22 mouse cellular contexts compared by ENCODE assay signal in genomic region chr17:65905241-65905640, GRCm38 (mm10). TPM values are rescaled to one million over a fixed set of nuclear protein-coding genes. Genes with fewer than 3 reads are reported as not detected.
DNase-seq lines count a peak whose midpoint lies in the region; ATAC-seq lines count a peak whose summit lies in the region.
"Had no signal": no experiment of that assay in that cellular context is flagged by ENCODE, and none has a peak within 500 bp of the region (broad histone marks: within the 10 kb centered on the region; RNA-seq: fewer than 3 reads in every experiment).

No protein-coding gene starts in this region.

- 66% methylated on average over 14 of the region's 14 CpGs for WGBS in embryonic facial prominence, embryonic 13.5 days
- WGBS in embryonic facial prominence, embryonic 10.5 days: 79% methylated on average over 14 of the region's 14 CpGs
- WGBS in midbrain, embryonic 13.5 days: 66% methylated on average over 14 of the region's 14 CpGs
- 75% methylated on average over 14 of the region's 14 CpGs for WGBS in midbrain, embryonic 11.5 days
- 81% methylated on average over 14 of the region's 14 CpGs for WGBS in stomach, embryonic 15.5 days

- H3K4me2 ChIP-seq in embryonic facial prominence, embryonic 13.5 days: no peak overlapping the region
- no peak overlapping the region for H3K4me2 ChIP-seq in midbrain, embryonic 13.5 days (replicated peaks)
- H3K4me2 ChIP-seq in midbrain, embryonic 11.5 days: no peak overlapping the region
- no peak overlapping the region for H3K4me2 ChIP-seq in stomach, embryonic 15.5 days
- H3K4me2 ChIP-seq: embryonic facial prominence, embryonic 12.5 days; heart, embryonic 11.5 days; hindbrain, embryonic 14.5 days; neural tube, embryonic 12.5 days had no signal

- H3K4me3 ChIP-seq in embryonic facial prominence, embryonic 13.5 days: no peak overlapping the region
- H3K4me3 ChIP-seq in embryonic facial prominence, embryonic 10.5 days: no peak overlapping the region
- no peak overlapping the region for H3K4me3 ChIP-seq in midbrain, embryonic 13.5 days (replicated peaks)
- no peak overlapping the region for H3K4me3 ChIP-seq in midbrain, embryonic 11.5 days (ENCODE audit: low read depth, low read length)
- H3K4me3 ChIP-seq in stomach, embryonic 15.5 days (replicated peaks): no peak overlapping the region
- H3K4me3 ChIP-seq: embryonic facial prominence, embryonic 12.5 days; forebrain, embryonic 10.5 days; neural tube, embryonic 12.5 days had no signal

- H3K9ac ChIP-seq in embryonic facial prominence, embryonic 13.5 days: no peak overlapping the region
- H3K9ac ChIP-seq in midbrain, embryonic 13.5 days (replicated peaks): no peak overlapping the region
- H3K9ac ChIP-seq in midbrain, embryonic 11.5 days (ENCODE audit: low read length): no peak overlapping the region
- no peak overlapping the region for H3K9ac ChIP-seq in stomach, embryonic 15.5 days
- H3K9ac ChIP-seq: embryonic facial prominence, embryonic 12.5 days; hindbrain, embryonic 14.5 days; liver, postnatal 0 days; neural tube, embryonic 12.5 days had no signal

- H3K36me3 ChIP-seq in embryonic facial prominence, embryonic 13.5 days: no peaks in the 10 kb centered on the region
- peaks cover 8% of the 10 kb centered on the region; the same call in 1 of the 2 replicates for H3K36me3 ChIP-seq in embryonic facial prominence, embryonic 10.5 days (replicated peaks)
- H3K36me3 ChIP-seq in midbrain, embryonic 13.5 days: no peaks in the 10 kb centered on the region
- no peaks in the 10 kb centered on the region for H3K36me3 ChIP-seq in midbrain, embryonic 11.5 days (ENCODE audit: control insufficient read depth, insufficient read depth, low read length)
- no peaks in the 10 kb centered on the region for H3K36me3 ChIP-seq in stomach, embryonic 15.5 days
- H3K36me3 ChIP-seq: embryonic facial prominence, embryonic 12.5 days; neural tube, embryonic 12.5 days had no signal

- no peaks in the 10 kb centered on the region for H3K9me3 ChIP-seq in embryonic facial prominence, embryonic 13.5 days
- peaks cover 10% of the 10 kb centered on the region; the same call in 1 of the 2 replicates for H3K9me3 ChIP-seq in embryonic facial prominence, embryonic 10.5 days
- H3K9me3 ChIP-seq in midbrain, embryonic 13.5 days: no peaks in the 10 kb centered on the region
- no peaks in the 10 kb centered on the region; the same call in 1 of the 2 replicates for H3K9me3 ChIP-seq in midbrain, embryonic 11.5 days (ENCODE audit: control insufficient read depth, low read length)
- no peaks in the 10 kb centered on the region for H3K9me3 ChIP-seq in stomach, embryonic 15.5 days
- H3K9me3 ChIP-seq: embryonic facial prominence, embryonic 12.5 days; neural tube, embryonic 12.5 days had no signal

- DNase-seq in embryonic facial prominence, embryonic 10.5 days (ENCODE audit: low spot score): no peak
- DNase-seq in midbrain, embryonic 11.5 days (ENCODE audit: low spot score, missing footprints): no peak
- peak; percentile 66 for DNase-seq in ZHBTc4 (ENCODE audit: low read depth, low spot score)
- no peak for DNase-seq in kidney, adult 11 months
- no peak for DNase-seq in spleen, adult 18-20 months
- DNase-seq: cerebellum, adult 11 months; gastrocnemius, postnatal 10 days; heart, postnatal 14 days; kidney, adult 9 months; kidney, postnatal 4 days; liver; liver, postnatal 0 days; lung, postnatal 4 days; thymus, postnatal 25 days had no signal

- H3K4me1 ChIP-seq in embryonic facial prominence, embryonic 13.5 days: peaks cover 27% of the 10 kb centered on the region
- peaks cover 13% of the 10 kb centered on the region for H3K4me1 ChIP-seq in embryonic facial prominence, embryonic 10.5 days
- 0 out of 2 replicates have a peak, but pooled peaks cover 7% of the 10 kb centered on the region for H3K4me1 ChIP-seq in midbrain, embryonic 13.5 days (replicated peaks)
- no peaks in the 10 kb centered on the region for H3K4me1 ChIP-seq in midbrain, embryonic 11.5 days (ENCODE audit: control insufficient read depth, insufficient read depth, low read length)
- peaks cover 14% of the 10 kb centered on the region for H3K4me1 ChIP-seq in stomach, embryonic 15.5 days
- H3K4me1 ChIP-seq: neural tube, embryonic 12.5 days had no signal

- H3K27me3 ChIP-seq in embryonic facial prominence, embryonic 13.5 days: no peaks in the 10 kb centered on the region
- no peaks in the 10 kb centered on the region for H3K27me3 ChIP-seq in embryonic facial prominence, embryonic 10.5 days (replicated peaks; ENCODE audit: low read depth, poor library complexity, severe bottlenecking)
- no peaks in the 10 kb centered on the region for H3K27me3 ChIP-seq in midbrain, embryonic 13.5 days
- no peaks in the 10 kb centered on the region for H3K27me3 ChIP-seq in midbrain, embryonic 11.5 days (ENCODE audit: control insufficient read depth, insufficient read depth, low read length)
- H3K27me3 ChIP-seq in stomach, embryonic 15.5 days (replicated peaks): no peaks in the 10 kb centered on the region
- H3K27me3 ChIP-seq: embryonic facial prominence, embryonic 12.5 days; neural tube, embryonic 12.5 days had no signal

- peak overlapping the region; percentile 85; the same call in 1 of the 2 replicates for H3K27ac ChIP-seq in embryonic facial prominence, embryonic 13.5 days
- H3K27ac ChIP-seq in embryonic facial prominence, embryonic 10.5 days (replicated peaks): no peak overlapping the region
- no peak overlapping the region for H3K27ac ChIP-seq in midbrain, embryonic 13.5 days
- H3K27ac ChIP-seq in midbrain, embryonic 11.5 days (ENCODE audit: low read depth, low read length): no peak overlapping the region
- peak overlapping the region; percentile 75; the same call in 1 of the 2 replicates for H3K27ac ChIP-seq in stomach, embryonic 15.5 days
- H3K27ac ChIP-seq: embryonic facial prominence, embryonic 12.5 days; forebrain, embryonic 10.5 days; hindbrain, embryonic 14.5 days; neural tube, embryonic 12.5 days had no signal

- no peak for ATAC-seq in embryonic facial prominence, embryonic 13.5 days (ENCODE audit: insufficient number of reproducible peaks, insufficient read depth, low FRiP score, low TSS enrichment, low read depth)
- ATAC-seq in midbrain, embryonic 13.5 days: 0 out of 2 replicates have a peak, but pooled peaks have one; percentile 3
- ATAC-seq in midbrain, embryonic 11.5 days (ENCODE audit: low FRiP score): no peak
- ATAC-seq in stomach, embryonic 15.5 days (ENCODE audit: insufficient read depth, low FRiP score, low read depth): no peak
- ATAC-seq: liver, postnatal 0 days had no signal

RNA-seq across cellular contexts. Expression of gene Ralbp1, which starts 19.6 kb away (rescaled TPM):
- 94.1 and 105 TPM in 2 replicates for polyA plus RNA-seq in embryonic facial prominence, embryonic 13.5 days (2015; fragmentation: Nextera tagmentation; extraction: Ambion mirVana)
- 58.5 and 61.3 TPM in 2 replicates for polyA plus RNA-seq in embryonic facial prominence, embryonic 10.5 days (2016; fragmentation: Nextera tagmentation; extraction: Ambion mirVana)
- 49.8 TPM in 2 replicates for polyA plus RNA-seq in midbrain, embryonic 13.5 days (2015; fragmentation: Nextera tagmentation; extraction: Ambion mirVana)
- 39.5 and 45.4 TPM in 2 replicates for polyA plus RNA-seq in midbrain, embryonic 11.5 days (2014; fragmentation: Nextera tagmentation; extraction: Ambion mirVana)
- polyA plus RNA-seq in stomach, embryonic 15.5 days (2015; fragmentation: Nextera tagmentation; extraction: Ambion mirVana): 80.9 and 95.3 TPM in 2 replicates

RNA-seq across cellular contexts. Expression of gene Twsg1, which starts 45.8 kb away (rescaled TPM):
- polyA plus RNA-seq in embryonic facial prominence, embryonic 13.5 days (2015; fragmentation: Nextera tagmentation; extraction: Ambion mirVana): 154 and 159 TPM in 2 replicates
- polyA plus RNA-seq in embryonic facial prominence, embryonic 10.5 days (2016; fragmentation: Nextera tagmentation; extraction: Ambion mirVana): 88.5 and 90.7 TPM in 2 replicates
- polyA plus RNA-seq in midbrain, embryonic 13.5 days (2015; fragmentation: Nextera tagmentation; extraction: Ambion mirVana): 66.5 and 70.2 TPM in 2 replicates
- polyA plus RNA-seq in midbrain, embryonic 11.5 days (2014; fragmentation: Nextera tagmentation; extraction: Ambion mirVana): 105 and 115 TPM in 2 replicates
- polyA plus RNA-seq in stomach, embryonic 15.5 days (2015; fragmentation: Nextera tagmentation; extraction: Ambion mirVana): 118 and 119 TPM in 2 replicates

Comparison
In these comparisons a context has a peak if more than half of its experiments do, and no peak if none do; other contexts are left out.
1. H3K27ac ChIP-seq: peak in embryonic facial prominence, embryonic 13.5 days (single experiment) and stomach, embryonic 15.5 days (single experiment); none in embryonic facial prominence, embryonic 10.5 days (single experiment), midbrain, embryonic 13.5 days (single experiment) and midbrain, embryonic 11.5 days (single experiment).